Mouse (Mus musculus): ENCODE data around the gene Ccdc186. TPM values are rescaled to one million over a fixed set of nuclear protein-coding genes. Genes with fewer than 3 reads are reported as not detected.

Ccdc186 gene
- total RNA-seq (2014; fragmentation: Nextera tagmentation) (3.4 and 8.7 TPM in 2 replicates), total RNA-seq (2017) (12.7 and 20.6 TPM in 2 replicates)

- ATAC-seq (replicated peaks; ENCODE audit: poor library complexity, severe bottlenecking), result peak; percentile 95
These were observed at the start of gene Ccdc186 for GRCm38 (mm10) chr19:56821798-56822447. Gene Ccdc186 (minus strand): TSS chr19:56822190.

DNA sequence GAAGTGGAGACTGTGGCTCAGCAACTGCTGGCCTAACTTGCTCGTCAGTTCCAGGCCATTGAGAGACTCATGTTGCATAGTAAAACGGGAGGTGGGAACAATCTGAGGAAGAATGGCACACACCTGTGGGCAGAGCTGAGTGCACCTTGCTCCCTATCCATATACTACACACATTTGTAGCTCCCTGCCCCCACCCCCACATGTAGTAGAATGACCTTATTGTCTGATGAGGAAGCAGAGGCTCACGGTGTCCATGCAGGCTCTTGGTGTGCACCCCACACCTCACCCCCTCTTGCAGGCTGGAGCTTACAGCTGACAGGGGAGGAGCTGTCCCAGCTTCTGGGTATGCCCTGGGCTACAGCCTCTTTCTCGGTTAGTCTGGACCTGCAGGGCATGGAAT is 45.7 kb upstream of the Ccdc186 start:
- ATAC-seq (replicated peaks; ENCODE audit: poor library complexity, severe bottlenecking), result no peak

DNA sequence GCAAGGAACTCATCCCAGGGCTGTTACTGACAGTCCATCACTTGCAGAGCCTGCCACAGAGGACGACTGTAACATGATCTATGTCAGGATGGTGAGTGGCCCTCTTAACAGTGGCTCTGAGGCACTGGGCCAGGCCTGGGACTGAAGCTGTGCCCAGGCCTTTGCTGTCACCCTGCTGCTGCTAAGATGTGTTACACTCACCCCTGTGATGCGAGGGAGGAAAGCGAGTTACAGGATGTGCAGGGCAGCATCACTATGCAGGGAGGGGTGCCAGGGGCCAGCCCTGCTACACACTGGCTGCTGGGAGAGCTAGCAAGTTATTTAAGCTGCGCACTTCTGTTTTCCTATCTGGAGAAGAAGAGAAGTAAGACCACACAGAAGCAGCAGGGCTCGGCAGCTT is 34.5 kb upstream of the Ccdc186 start:
- ATAC-seq (replicated peaks; ENCODE audit: poor library complexity, severe bottlenecking), result no peak

DNA sequence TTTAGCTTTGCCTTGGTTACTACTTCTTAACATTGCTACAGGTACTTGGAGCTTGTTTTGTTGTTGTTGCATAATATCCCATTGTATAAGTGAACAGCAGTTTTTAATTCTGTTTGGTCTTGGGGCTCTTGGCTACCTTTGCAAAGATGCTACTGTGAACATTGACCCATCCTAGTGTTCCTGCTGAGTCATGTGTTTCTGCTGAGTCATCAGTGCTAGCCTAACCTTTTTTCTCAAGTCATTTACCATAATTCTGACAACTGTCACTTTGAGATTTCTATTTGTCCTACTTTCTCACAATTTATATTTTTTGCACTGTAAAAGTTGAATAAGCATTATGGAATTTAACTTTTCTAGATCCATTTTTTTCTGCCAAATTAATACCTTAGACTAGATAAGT is 30.6 kb upstream of the Ccdc186 start:
- no peak for ATAC-seq (replicated peaks; ENCODE audit: poor library complexity, severe bottlenecking)

- ATAC-seq (replicated peaks; ENCODE audit: poor library complexity, severe bottlenecking), result no peak
These were observed 21.0 kb upstream of the Ccdc186 start for GRCm38 (mm10) chr19:56842974-56843373.

DNA sequence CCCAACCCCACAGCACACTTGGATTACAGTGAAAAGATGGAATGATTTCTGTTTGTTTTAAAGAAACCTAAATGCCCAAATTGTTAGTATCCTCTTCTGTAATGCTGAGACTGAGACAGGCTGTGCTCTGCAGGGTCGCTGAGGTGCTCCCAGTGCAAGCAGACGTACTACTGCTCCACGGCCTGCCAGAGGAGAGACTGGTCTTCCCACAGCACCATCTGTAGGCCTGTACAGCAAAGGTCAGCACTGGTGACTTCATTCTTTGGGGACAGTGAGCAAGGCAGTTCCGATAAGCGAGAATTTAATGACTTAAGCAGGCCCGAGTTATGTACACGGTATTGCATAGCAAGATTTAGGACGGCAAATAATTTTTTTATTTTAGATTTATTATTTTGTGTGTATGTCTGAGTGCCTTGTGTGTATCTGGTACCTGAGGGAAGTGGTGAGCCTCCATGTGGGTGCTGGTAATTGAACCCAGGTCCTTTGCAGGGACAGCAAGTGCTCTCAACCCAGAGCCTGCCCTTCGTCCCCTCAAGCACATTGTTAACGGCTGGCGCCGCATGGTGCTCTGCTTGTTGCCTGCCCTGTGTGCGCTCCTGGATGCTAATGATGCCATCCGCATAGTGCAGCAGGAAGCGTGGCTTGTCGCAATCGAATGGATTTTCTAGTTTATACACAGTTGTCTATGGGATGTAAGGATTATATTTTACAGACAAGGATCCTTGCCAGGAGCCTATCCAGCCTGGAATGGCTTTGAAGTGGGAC is 17.1 kb upstream of the Ccdc186 start:
- ATAC-seq (replicated peaks; ENCODE audit: poor library complexity, severe bottlenecking), result no peak

DNA sequence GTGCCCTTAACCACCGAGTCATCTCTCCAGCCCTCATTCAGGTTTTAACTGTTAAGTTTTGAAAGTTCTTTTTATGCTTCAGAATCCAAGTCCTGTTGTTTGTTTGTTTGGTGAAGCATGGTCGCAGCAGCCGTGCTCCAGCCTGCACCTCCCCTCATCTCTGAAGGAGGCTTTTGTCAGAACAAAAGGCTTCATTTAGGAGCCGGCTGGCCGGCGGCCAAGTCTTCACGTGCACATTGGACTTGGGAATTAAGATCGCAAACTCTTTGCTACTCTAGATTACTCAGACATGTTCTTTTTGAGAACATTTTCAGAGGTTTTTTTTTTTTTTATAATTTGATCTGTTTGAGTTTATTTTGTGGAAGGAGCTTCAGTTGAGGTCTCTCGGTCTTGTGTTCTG is 13.3 kb upstream of the Ccdc186 start:
- no peak for ATAC-seq (replicated peaks; ENCODE audit: poor library complexity, severe bottlenecking)

DNA sequence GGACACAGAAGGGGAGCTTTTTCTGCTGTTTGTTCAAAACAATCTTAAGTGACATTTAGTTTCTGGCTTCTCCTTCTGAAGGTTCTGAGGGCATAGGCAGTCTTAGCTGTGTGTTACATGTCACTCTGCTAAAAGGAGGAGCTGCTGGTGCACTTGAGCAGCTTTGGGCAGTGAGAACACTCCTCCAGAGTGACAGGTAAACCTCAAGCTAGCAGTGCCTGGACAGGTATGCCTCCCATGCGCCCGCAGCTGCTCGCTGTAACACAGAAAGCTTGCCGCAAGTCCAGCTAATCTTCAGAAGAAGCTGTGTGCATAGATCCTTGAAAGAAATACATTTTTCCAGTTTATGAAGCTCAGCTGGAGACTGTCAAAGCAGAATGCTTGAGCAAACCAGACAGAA is 8.2 kb upstream of the Ccdc186 start:
- ATAC-seq (replicated peaks; ENCODE audit: poor library complexity, severe bottlenecking), result no peak

DNA sequence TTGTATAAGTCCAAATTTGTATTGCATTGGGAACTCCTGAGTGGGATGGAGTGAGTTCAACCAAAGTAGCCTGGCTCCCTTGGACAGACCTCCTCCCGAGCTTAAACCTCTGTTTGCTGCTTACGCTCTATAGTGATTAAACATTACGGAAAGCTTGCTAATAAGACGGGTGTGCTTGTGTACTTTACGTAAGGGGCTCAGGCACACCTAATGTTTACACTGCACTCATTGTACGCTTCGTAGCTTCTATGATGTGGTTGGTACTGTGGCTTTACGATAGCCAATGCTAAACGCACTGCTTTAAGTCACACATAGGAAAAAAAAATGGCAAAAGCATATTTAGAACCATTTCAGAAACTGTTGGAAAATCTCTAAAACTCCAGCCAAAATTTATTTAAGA is 7.3 kb upstream of the Ccdc186 start:
- no peak for ATAC-seq (replicated peaks; ENCODE audit: poor library complexity, severe bottlenecking)

DNA sequence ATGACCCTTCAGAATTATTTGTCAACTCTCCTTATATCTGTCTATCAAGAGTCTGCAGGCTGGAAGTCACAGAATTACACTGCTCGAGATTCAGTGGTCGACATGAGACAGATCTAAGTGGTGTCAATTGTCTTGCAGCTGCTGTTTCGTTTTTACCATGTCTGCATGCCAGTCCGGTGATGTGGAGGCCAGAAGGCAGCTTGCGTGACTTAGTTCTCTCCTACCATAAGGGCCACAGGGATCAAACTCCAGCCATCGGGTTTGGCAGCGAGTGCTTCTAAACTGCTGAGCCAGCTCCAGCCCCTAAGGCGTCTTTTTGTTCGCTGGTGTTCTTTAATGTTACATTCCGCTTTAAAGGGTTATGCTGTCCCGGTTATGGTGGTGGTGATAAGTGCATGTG is 6.3 kb upstream of the Ccdc186 start:
- no peak for ATAC-seq (replicated peaks; ENCODE audit: poor library complexity, severe bottlenecking)

DNA sequence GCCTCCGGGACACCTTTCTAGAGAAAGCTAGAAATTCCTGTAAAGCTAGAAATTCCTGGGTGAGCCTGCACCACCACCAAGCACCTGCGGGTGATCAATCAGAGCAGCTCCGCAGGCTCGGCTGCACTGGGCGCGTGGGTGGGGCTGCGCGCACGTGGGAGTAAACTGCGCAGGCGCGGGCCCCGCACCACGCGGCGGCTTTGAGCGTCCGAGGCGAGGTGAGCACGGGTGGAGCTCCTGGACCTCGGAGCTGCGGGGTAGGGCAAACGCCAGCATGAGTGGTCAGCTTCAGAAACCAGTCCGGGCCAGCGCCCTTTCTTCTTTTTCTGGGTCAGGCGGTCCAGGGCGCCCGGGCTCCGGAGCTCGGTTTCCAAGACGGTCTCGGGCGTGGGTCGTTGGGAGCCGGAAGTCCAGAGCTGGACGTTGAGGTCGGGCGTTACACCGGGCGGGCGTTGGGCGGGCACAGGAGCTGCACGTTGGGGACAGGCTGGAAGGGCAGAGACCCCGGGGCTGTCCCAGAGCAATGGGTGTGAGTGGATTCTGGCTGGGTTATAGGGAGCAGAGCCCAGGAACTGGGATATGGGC is 4.1 kb upstream of the Ccdc186 start, which contains the start of gene Tdrd1:
Gene Tdrd1, plus strand, starts transcription at position 163 of the 585 bp plus-strand sequence.
- no peak for ATAC-seq (replicated peaks; ENCODE audit: poor library complexity, severe bottlenecking)

GRCm38 (mm10) chr19:56822448-56822836 is 452 bp upstream of the Ccdc186 start:
- no peak for ATAC-seq (replicated peaks; ENCODE audit: poor library complexity, severe bottlenecking)

GRCm38 (mm10) chr19:56821040-56821797 is 771 bp downstream of the Ccdc186 start:
- ATAC-seq (replicated peaks; ENCODE audit: poor library complexity, severe bottlenecking), result no peak

- ATAC-seq (replicated peaks; ENCODE audit: poor library complexity, severe bottlenecking), result no peak
These were observed 4.0 kb downstream of the Ccdc186 start for GRCm38 (mm10) chr19:56817851-56818526.

GRCm38 (mm10) chr19:56813360-56813759 is 8.6 kb downstream of the Ccdc186 start:
- no peak for ATAC-seq (replicated peaks; ENCODE audit: poor library complexity, severe bottlenecking)

GRCm38 (mm10) chr19:56811590-56811989 is 10.4 kb downstream of the Ccdc186 start:
- peak; percentile 81 for ATAC-seq (replicated peaks; ENCODE audit: poor library complexity, severe bottlenecking)

- no peak for ATAC-seq (replicated peaks; ENCODE audit: poor library complexity, severe bottlenecking)
These were observed 11.3 kb downstream of the Ccdc186 start for GRCm38 (mm10) chr19:56810641-56811146.

DNA sequence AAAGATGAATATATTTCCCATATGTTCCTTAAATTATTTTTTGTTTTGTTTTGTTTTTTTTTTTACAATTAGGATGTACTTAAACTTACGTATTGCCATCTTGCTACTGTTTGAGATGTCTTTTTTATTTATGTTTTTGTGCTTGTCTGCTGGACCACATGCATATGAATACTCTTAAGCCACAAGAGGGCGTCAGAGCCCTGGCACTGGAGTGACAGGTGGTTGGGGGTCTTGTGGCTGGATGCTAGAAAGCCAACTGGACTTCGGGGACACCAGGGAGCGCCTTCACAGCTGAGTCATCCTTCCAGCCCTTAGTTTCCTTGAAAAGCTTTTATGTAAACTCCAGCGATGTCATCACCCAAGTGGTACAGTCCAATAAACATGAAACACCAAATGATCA is 13.2 kb downstream of the Ccdc186 start:
- no peak for ATAC-seq (replicated peaks; ENCODE audit: poor library complexity, severe bottlenecking)

GRCm38 (mm10) chr19:56807122-56807521 is 14.9 kb downstream of the Ccdc186 start:
- no peak for ATAC-seq (replicated peaks; ENCODE audit: poor library complexity, severe bottlenecking)

DNA sequence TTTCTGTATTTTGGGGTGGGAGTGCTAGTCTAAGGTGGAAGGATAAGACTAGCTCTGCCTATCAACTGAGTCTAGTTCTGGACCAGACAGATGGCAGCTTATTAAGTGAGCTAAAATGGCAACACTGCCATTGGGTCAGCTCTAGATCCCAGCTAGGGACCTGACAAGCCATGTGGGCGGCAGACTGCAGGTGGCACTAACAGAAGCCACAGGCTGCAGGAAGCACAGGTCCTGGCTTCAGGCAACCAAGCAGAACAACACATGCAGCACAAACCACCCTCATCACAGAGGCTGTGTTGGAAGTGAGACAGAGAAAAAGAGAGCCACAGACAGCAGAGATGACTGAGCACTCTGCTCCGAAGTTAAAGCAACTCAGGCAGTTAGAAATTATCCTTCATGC is 16.6 kb downstream of the Ccdc186 start:
- no peak for ATAC-seq (replicated peaks; ENCODE audit: poor library complexity, severe bottlenecking)

All from granulocyte monocyte progenitor cell, adult 5-6 weeks (primary cell).